Mouse (Mus musculus) heart, adult 8-10 months (tissue): ENCODE data around the gene 2900026A02Rik. TPM values are rescaled to one million over a fixed set of nuclear protein-coding genes. Genes with fewer than 3 reads are reported as not detected.

Experiments used
- DNase-seq: peaks from one replicate; pipeline ENCODE4 v3.0.0; 2022; ENCODE audit warnings: low spot score
- total RNA-seq, 4 experiments: library from RNA; stranded (reverse); gene quantifications; 2 replicates each; pipeline ENCODE4 v1.2.4; 2022

2900026A02Rik gene
- total RNA-seq, 4 experiments from 2014 or later: 15.4 to 21.6 (median 20.3) TPM

- no peak for DNase-seq
Measured at GRCm38 (mm10) chr5:113174916-113175692, 45.9 kb downstream of the 2900026A02Rik start.

- DNase-seq: peak; percentile 53
Measured at GRCm38 (mm10) chr5:113173318-113173717, 47.7 kb downstream of the 2900026A02Rik start.

DNA sequence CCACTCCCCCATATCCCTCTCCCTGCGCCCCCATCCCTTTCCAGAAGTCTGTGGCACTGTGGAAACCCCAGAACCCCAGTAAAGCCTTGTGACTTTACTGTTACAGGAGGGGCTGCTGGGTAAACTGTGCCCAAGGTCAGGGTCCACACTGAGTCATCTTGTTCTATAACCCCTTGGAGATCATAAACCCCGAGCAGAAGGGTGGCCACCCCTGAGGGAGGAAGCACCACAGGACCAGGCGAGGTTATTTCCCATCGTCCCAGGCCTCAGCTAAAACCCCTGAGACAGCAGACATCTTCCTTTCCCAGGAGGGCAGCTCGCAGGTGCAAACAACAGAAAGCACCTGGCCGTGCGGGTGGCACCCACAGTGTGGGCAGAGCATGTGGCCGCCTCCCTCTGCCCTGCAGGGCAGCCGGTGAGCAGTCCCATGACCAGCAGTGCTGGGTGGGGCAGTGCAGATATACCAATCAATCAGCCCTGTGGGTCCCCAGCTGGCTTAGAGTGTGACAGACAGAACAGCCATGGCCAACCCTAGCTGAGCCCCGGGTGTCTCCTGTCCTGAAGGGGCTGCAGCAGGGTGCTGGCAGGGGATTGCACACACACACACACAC is 49.0 kb downstream of the 2900026A02Rik start:
- DNase-seq: no peak

GRCm38 (mm10) chr5:113170064-113170754 is 50.8 kb downstream of the 2900026A02Rik start:
- no peak for DNase-seq

- DNase-seq: no peak
Measured at GRCm38 (mm10) chr5:113167733-113168132, 53.3 kb downstream of the 2900026A02Rik start.

DNA sequence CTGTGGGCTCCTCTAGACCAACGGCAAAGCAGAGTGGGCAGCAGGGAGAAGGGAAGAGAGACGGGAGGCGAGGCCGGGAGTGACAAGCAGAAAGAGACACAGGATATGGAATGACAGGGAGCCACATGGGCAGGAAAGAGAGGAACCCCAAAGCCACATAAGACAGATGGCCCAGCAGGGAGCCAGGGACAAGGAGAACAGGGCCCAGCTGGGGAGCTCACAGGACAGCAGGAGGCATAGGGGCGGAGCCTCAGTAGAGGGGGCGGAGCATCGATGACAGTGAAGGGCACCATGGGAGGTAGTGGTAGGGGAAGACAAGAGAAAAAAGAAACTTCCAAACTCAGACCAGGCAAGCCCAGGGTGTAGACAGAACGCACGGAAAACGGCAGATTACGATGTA is 55.6 kb downstream of the 2900026A02Rik start:
- no peak for DNase-seq

DNA sequence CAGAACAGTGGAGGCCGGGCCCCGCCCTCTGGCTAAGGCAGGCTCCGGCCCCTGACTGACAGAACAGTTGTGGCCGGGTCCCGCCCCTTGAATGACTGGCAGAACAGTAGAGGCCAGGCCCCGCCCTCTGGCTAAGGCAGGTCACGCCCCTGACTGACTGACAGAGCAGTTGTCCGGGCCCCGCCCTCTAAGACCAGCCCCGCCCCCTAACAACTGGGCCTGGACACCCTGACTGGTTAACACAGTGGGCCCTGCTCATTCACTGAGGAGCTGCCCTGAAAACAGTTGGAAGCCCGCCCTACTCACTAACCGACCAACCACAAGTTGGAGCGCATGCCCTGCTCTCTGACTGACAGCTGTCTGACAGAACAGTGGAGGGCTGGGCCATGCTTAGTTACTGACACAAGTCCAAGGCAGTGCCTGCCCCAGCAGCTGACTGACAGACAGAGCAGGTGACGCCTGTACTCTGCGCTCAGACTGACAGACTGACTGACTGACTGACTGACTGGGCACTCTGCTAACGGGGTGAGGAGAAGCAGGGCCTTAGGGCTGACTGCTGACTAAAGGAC is 56.1 kb downstream of the 2900026A02Rik start:
- no peak for DNase-seq

DNA sequence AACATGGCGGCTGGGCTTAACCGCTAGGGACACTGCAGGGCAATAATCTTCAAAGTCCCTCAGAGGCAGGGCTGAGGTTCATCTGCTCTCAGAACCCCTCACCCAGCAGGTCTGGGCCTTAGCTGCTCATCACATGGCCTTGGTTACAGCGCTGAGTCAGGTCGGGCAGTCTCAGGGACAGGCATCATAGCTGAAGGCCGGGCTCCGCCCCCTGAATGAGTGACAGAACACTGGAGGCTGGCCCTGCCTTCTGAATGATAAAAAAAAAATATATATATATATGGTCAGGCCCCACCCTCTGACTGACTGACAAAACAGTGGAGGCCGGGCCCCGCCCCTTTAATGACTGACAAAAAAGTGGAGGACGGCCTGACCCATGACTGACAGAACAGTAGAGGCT is 56.6 kb downstream of the 2900026A02Rik start:
- no peak for DNase-seq

DNA sequence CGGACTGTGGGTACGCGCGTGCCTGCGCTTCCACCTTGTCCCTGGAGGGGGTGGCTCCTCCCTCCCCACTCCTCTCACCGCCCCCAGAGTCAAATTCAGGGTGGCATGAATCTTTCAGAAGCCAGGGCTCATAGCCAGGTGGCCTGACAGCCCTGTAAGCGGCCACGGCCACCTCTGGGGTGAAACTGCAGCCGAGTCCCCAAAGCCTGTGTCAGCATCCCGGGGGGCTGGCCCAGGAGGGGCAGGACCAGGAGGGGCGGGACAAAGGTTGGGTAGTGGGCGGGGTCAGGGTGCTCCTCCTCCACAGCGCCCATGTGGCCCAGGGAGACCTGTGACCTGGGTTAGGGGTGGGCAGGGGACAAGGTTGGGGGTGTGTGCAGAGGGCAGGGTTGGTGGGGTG is 57.9 kb downstream of the 2900026A02Rik start:
- DNase-seq: no peak

- DNase-seq: no peak
Measured at GRCm38 (mm10) chr5:113162699-113163098, 58.3 kb downstream of the 2900026A02Rik start.

- no peak for DNase-seq
Measured at GRCm38 (mm10) chr5:113161576-113161975, 59.5 kb downstream of the 2900026A02Rik start.

GRCm38 (mm10) chr5:113160320-113160719 is 60.7 kb downstream of the 2900026A02Rik start:
- DNase-seq: no peak

DNA sequence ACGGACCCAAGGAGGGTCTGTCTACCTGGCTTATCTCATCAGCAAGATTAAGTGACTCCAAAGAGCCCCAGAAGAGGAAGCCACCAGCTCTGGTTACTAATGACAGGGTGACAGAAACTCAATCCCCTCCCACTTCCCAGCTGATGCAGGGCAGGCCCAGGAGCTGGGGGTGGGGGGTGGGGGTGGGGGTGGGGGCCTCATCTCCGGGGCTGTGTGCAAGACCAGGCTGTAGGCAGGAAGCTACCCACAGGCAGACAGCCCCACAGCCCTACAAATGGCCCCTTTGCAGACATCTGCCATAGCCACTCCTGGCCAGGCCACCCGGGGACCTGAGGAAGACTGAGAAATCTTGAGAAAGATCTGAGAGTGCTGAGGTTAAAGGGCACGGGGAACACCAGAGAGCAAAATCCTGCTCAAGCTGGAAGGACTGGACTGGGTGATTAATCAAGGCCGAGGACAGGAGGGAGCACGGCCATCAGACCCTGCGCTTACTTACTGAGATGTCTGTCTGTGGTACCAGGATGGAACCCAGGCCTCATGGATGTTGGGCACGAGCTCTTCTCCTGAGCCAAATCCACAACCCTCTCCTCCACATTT is 62.2 kb downstream of the 2900026A02Rik start:
- no peak for DNase-seq

- no peak for DNase-seq
Measured at GRCm38 (mm10) chr5:113157588-113157987, 63.4 kb downstream of the 2900026A02Rik start.

DNA sequence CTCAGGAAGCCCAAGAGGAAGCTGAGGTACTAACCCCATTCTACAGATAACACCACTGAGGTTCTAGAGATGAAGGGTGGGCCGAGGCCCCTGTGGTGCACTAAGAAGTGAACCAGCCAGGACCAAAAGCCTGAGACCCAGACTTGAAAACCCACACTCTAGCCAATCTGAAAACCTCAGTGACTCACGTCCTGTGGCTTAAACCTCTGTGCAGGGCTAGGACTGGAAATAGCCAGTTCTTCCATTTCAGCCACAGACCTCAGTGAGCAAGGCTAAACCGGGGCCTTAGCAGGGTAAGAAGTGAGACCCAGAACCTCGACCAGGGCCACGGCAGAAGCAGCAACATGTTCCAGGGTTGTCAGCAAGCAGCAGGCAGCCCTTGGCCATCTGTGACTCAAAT is 64.0 kb downstream of the 2900026A02Rik start:
- DNase-seq: no peak

DNA sequence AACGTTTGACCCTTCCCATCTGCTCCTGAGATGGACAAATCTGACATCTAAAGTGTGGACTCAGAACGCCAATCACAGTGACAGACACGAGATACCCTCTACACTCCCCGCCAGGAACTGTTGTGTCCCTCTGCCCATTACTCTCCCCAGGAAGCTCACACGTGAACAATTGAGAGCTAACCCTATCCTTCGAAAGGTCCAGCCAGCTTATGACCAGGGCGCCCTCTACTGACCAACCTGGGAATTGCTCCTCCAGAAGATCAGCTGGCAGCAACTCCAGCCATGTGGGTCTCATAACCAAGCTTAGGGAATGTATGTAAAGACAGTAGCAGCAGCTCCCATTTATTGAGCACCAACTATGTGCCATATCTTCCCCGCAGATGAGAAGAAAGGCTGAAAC is 65.9 kb downstream of the 2900026A02Rik start:
- peak; percentile 81 for DNase-seq

DNA sequence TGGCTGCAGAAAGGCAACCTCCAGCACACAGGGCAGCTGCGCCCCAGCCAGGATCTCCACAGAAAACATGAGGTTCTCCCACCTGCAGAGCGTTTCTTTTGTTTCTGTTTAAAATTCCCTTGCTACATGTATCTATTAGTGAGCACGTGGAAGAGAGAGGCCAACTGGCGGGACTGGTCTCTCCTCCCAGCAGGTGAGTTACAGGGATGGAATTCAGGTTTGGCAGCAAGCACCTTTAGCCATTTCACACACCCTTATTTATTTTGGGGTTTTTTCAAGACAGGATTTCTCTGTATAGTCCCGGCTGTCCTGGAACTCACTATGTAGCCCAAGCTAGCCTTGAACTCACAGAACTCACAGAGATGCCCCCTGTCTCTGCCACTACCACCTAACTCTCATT is 66.6 kb downstream of the 2900026A02Rik start:
- no peak for DNase-seq

GRCm38 (mm10) chr5:113153508-113153830 is 67.6 kb downstream of the 2900026A02Rik start:
- no peak for DNase-seq

GRCm38 (mm10) chr5:113152663-113153507 is 68.2 kb downstream of the 2900026A02Rik start:
- DNase-seq: no peak

- DNase-seq: no peak
Measured at GRCm38 (mm10) chr5:113151554-113152103, 69.4 kb downstream of the 2900026A02Rik start.
